Mouse (Mus musculus) CH12.LX (cell line): ENCODE measurements at regions not wholly inside any gene's neighbourhood (a gene's known extent, or its start where the extent isn't known, plus 50 kb on each side); places are given as distances from the start of the nearest gene placed in this dataset.

Source experiments
- CTCF ChIP-seq, 2 experiments: IDR thresholded peaks in 1 of 2; conservative IDR thresholded peaks in 1 of 2; 2 replicates each; pipeline ENCODE4 v1.5.1; 2011 to 2012; ENCODE audit warnings: low read depth in 2 of 2, low read length in 2 of 2, improper control_type of control experiment in 1 of 2, inconsistent platforms in 1 of 2, mild to moderate bottlenecking in 1 of 2, moderate library complexity in 1 of 2
- GABPA ChIP-seq: IDR thresholded peaks from 2 replicates; pipeline ENCODE4 v1.6.1; 2012; ENCODE audit warnings: low read depth, low read length, improper control_type of control experiment, inconsistent platforms; ENCODE audit not compliant: insufficient replicate concordance
- IRF4 ChIP-seq: IDR thresholded peaks from 2 replicates; pipeline ENCODE4 v1.6.1; 2014; ENCODE audit warnings: low read depth, mild to moderate bottlenecking, inconsistent platforms, low read length, improper control_type of control experiment
- MAFK ChIP-seq: IDR thresholded peaks from 2 replicates; pipeline ENCODE4 v1.6.1; 2011; ENCODE audit warnings: low read length, improper control_type of control experiment; ENCODE audit not compliant: insufficient replicate concordance
- MXI1 ChIP-seq: IDR thresholded peaks from 2 replicates; pipeline ENCODE4 v1.6.1; 2011; ENCODE audit warnings: mild to moderate bottlenecking, low read depth, low read length, improper control_type of control experiment
- NELFE ChIP-seq: IDR thresholded peaks from 2 replicates; pipeline ENCODE4 v1.6.1; 2011; ENCODE audit warnings: low read depth, low read length, improper control_type of control experiment
- POLR2A ChIP-seq: IDR thresholded peaks from 2 replicates; pipeline ENCODE4 v1.6.1; 2011; ENCODE audit warnings: low read depth, mild to moderate bottlenecking, improper control_type of control experiment, low read length
- SMC3 ChIP-seq: IDR thresholded peaks from 2 replicates; pipeline ENCODE4 v1.6.1; 2011; ENCODE audit warnings: low read depth, low read length, improper control_type of control experiment
- USF1 ChIP-seq: IDR thresholded peaks from 2 replicates; pipeline ENCODE4 v1.6.1; 2014; ENCODE audit warnings: low read depth, mild to moderate bottlenecking, inconsistent platforms, low read length, improper control_type of control experiment
- USF2 ChIP-seq: conservative IDR thresholded peaks from 2 replicates; pipeline ENCODE4 v1.6.1; 2011; ENCODE audit warnings: low read depth, low read length, improper control_type of control experiment
- ZKSCAN1 ChIP-seq: IDR thresholded peaks from 2 replicates; pipeline ENCODE4 v1.6.1; 2012; ENCODE audit warnings: low read depth, inconsistent platforms, low read length, improper control_type of control experiment, borderline replicate concordance
- ZNF384 ChIP-seq: IDR thresholded peaks from 2 replicates; pipeline ENCODE4 v1.6.1; 2012; ENCODE audit warnings: low read depth, low read length, improper control_type of control experiment, inconsistent platforms

- TF ChIP-seq MXI1, result no peak
- TF ChIP-seq MAFK, result no peak
- no peak for TF ChIP-seq SMC3
- no peak for TF ChIP-seq CTCF (conservative IDR thresholded peaks at IDR 0.05 in 1 of 2, IDR thresholded peaks at IDR 0.05 in 1 of 2; ENCODE audit: low read depth in 2 of 2, low read length in 2 of 2)
- no peak for TF ChIP-seq IRF4
- no peak for TF ChIP-seq USF1
- no peak for TF ChIP-seq ZKSCAN1
- TF ChIP-seq GABPA, result no peak
- TF ChIP-seq USF2, result no peak
- no peak for TF ChIP-seq ZNF384
- no peak for TF ChIP-seq POLR2A
- TF ChIP-seq NELFE, result no peak
Observed at GRCm38 (mm10) chr14:103427873-103428272, 81.3 kb upstream of the Mycbp2 start.
